Mouse (Mus musculus) heart, adult 2 months (tissue): ENCODE measurements at regions not wholly inside any gene's neighbourhood (a gene's known extent, or its start where the extent isn't known, plus 50 kb on each side); places are given as distances from the start of the nearest gene placed in this dataset.

Experiments
- CTCF ChIP-seq: fragments of 200-600 bp; IDR thresholded peaks from 2 replicates; pipeline ENCODE4 v1.8.1; 2022; ENCODE audit warnings: antibody characterized with exemption, mild to moderate bottlenecking, moderate library complexity
- POLR2A ChIP-seq: fragments of 200-500 bp; IDR thresholded peaks from 2 replicates; pipeline ENCODE4 v1.6.1; 2011; ENCODE audit warnings: mild to moderate bottlenecking, low read depth, low read length, control low read depth; ENCODE audit not compliant: insufficient read depth

DNA sequence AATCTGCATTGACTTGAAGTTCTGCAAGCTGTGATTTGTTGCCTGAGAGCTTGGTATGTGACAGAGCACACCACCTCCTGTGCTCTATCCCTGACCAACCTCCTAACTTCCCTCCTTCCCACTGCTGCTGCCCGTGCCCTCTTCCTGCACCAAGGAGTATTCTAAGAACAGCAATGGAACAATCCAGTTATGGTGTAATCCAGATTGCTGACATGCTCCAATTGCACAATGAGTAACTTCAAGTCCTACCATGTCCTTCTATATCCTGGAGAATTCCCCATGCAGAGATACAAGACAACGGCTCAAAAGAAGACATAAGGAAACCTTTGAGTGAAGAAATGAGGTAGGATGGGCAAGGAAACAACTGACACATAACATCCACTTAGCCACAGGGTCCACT is 235.5 kb downstream of the Rfpl4b start:
- no peak for TF ChIP-seq CTCF
- TF ChIP-seq POLR2A: no peak
